Mouse (Mus musculus) hindbrain, embryonic 16.5 days (tissue): ENCODE results near the gene Gm17428. TPM values are rescaled to one million over a fixed set of nuclear protein-coding genes. Genes with fewer than 3 reads are reported as not detected.

Experiments
- ATAC-seq: fragments of 200-750 bp; cut with Nextera tagmentation; 2 replicates; pipeline ENCODE4 v1.8.0; 2017; ENCODE audit warnings: moderate TSS enrichment, moderate library complexity
- H3K27ac ChIP-seq: fragments of 300-500 bp; sonication (generic); 2 replicates; pipeline ENCODE4 v1.5.1; 2014; ENCODE audit warnings: low read depth, mild to moderate bottlenecking, control low read depth, low read length, moderate library complexity
- H3K27me3 ChIP-seq: fragments of 300-500 bp; sonication (generic); replicated peaks from 2 replicates; pipeline ENCODE4 v1.6.1; 2014; ENCODE audit warnings: low read length; ENCODE audit not compliant: control insufficient read depth, insufficient read depth
- H3K36me3 ChIP-seq: fragments of 300-500 bp; sonication (generic); 2 replicates; pipeline ENCODE4 v1.6.1; 2014; ENCODE audit warnings: mild to moderate bottlenecking, low read length, moderate library complexity, mixed read lengths; ENCODE audit not compliant: control insufficient read depth, insufficient read depth
- H3K4me1 ChIP-seq: fragments of 300-500 bp; sonication (generic); 2 replicates; pipeline ENCODE4 v1.6.1; 2014; ENCODE audit warnings: low read depth, low read length; ENCODE audit not compliant: control insufficient read depth, insufficient read depth
- H3K4me2 ChIP-seq: fragments of 300-500 bp; sonication (generic); 2 replicates; pipeline ENCODE4 v1.6.1; 2014; ENCODE audit warnings: mild to moderate bottlenecking, low read length, control low read depth, moderate library complexity
- H3K4me3 ChIP-seq: fragments of 300-500 bp; sonication (generic); 2 replicates; pipeline ENCODE4 v1.5.1; 2014; ENCODE audit warnings: mild to moderate bottlenecking, low read length, control low read depth, moderate library complexity
- H3K9ac ChIP-seq: fragments of 300-500 bp; sonication (generic); 2 replicates; pipeline ENCODE4 v1.6.1; 2014; ENCODE audit warnings: low read depth, mild to moderate bottlenecking, control low read depth, low read length, moderate library complexity
- H3K9me3 ChIP-seq: fragments of 300-500 bp; sonication (generic); 2 replicates; pipeline ENCODE4 v1.6.1; 2014; ENCODE audit warnings: mild to moderate bottlenecking, low read length, moderate library complexity; ENCODE audit not compliant: control insufficient read depth
- WGBS: fragments of 180-500 bp; shearing (Covaris S2); extraction: QIAGEN DNeasy Blood & Tissue Kit; methylation state at CpG from one replicate; pipeline ENCODE4 v1.1.7; 2014; 5-methylcytosine and 5-hydroxymethylcytosine counted together
- polyA plus RNA-seq: library from polyadenylated mRNA; unstranded; fragments of >200 nt; fragmentation: Nextera tagmentation; extraction: Ambion mirVana; gene quantifications from 2 replicates; pipeline ENCODE4 v1.2.1, GENCODE M21; 2015

Gene Gm17428
- polyA plus RNA-seq, 1 experiment from 2014 or later = not detected

DNA sequence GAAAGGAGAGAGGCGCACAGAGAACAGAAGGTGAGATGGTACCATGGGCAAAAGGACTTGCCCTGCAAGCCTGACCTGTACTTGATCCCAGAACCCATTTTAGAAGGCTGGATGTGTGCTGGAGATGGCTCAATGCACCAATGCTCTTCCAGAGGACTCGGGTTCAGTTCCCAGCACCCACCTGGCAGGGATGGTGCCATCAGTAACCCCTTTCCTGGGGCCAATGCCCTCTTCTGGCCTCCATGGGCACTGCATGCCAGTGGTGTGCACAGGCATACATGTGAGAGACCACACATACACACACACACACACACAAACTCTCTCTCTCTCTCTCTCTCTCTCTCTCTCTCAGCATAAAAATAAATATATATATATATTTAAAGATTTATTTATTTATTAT lies 24.7 kb downstream of the Gm17428 start:
- ATAC-seq = no peak
- H3K27me3 ChIP-seq = no peaks in the 10 kb centered on the region
- 96% methylated on average over 2 of the region's 2 CpGs for WGBS
- no peak overlapping the region for H3K4me3 ChIP-seq
- H3K4me1 ChIP-seq = peaks cover 2% of the 10 kb centered on the region; the same call in 1 of the 2 replicates
- no peak overlapping the region for H3K4me2 ChIP-seq
- H3K27ac ChIP-seq = no peak overlapping the region
- H3K9me3 ChIP-seq = no peaks in the 10 kb centered on the region
- H3K9ac ChIP-seq = no peak overlapping the region
- H3K36me3 ChIP-seq = no peaks in the 10 kb centered on the region

DNA sequence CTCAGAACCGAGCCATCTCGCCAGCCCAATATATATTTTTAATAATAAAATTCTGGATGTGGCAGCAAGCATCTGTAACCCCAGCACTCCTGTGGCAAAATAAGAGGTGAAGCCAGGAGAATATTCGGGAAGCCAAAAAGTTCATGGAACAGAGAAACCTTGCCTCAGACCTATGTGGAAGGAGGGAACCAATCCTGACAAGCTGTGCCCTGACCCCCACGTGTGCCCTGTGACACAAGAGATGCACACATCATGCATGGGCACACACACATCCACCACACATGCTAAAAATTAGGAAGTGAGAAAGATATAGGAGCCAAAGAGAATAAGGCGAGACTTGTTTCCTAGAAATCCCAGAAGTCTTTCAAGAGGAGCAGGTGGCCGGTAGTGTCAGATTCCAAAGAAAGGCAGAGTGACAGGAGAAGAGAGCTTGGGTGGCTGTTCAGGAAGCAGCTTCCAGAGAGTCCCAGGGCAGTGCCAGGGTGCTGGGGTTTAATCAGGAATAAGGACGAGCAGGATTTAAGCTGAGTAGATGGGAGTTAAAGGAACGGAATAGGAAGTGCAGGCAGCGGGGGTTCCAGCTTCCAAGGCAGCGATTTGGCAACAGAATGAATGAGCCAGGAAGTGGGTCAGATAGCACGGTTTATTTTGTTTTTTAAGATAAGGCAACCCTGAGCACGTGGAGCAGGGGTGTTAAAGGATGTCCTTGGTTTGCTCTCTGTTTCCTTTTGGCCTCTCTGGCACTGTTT lies 25.4 kb downstream of the Gm17428 start:
- no peak overlapping the region for H3K27ac ChIP-seq
- WGBS = 56% methylated on average over 12 of the region's 12 CpGs
- no peaks in the 10 kb centered on the region for H3K9me3 ChIP-seq
- no peak overlapping the region for H3K9ac ChIP-seq
- ATAC-seq = no peak
- no peak overlapping the region for H3K4me2 ChIP-seq
- no peak overlapping the region for H3K4me3 ChIP-seq
- H3K4me1 ChIP-seq = peaks cover 2% of the 10 kb centered on the region; the same call in 1 of the 2 replicates
- no peaks in the 10 kb centered on the region for H3K27me3 ChIP-seq
- H3K36me3 ChIP-seq = no peaks in the 10 kb centered on the region

DNA sequence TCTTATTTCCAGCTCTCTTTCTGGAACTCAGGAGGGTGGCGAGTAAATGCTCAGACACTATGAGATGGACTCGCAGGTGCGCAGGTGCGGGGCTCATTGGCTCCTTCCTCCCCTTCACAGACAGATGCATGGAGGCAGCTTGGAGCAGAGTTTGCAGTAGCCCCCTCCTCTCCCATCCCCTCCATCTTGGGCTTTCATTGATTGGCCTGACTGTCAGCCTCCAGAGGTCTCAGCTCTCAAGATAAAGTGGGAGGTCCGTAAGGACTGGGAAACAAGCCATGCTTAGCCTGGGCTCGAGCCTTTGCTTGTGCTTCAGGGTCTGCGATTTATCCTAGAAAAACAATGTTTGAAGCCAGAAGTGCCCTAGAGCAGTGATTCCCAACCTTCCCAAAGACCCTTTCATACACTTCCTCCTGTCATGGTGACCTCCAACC lies 26.0 kb downstream of the Gm17428 start:
- Histone ChIP-seq H3K27ac (no peak overlapping the region), H3K27me3 (no peaks in the 10 kb centered on the region), H3K9ac (no peak overlapping the region), H3K36me3 (no peaks in the 10 kb centered on the region), H3K9me3 (no peaks in the 10 kb centered on the region), H3K4me3 (no peak overlapping the region), H3K4me1 (peaks cover 2% of the 10 kb centered on the region; the same call in 1 of the 2 replicates), H3K4me2 (no peak overlapping the region)
- 63% methylated on average over 7 of the region's 7 CpGs for WGBS
- no peak for ATAC-seq

DNA sequence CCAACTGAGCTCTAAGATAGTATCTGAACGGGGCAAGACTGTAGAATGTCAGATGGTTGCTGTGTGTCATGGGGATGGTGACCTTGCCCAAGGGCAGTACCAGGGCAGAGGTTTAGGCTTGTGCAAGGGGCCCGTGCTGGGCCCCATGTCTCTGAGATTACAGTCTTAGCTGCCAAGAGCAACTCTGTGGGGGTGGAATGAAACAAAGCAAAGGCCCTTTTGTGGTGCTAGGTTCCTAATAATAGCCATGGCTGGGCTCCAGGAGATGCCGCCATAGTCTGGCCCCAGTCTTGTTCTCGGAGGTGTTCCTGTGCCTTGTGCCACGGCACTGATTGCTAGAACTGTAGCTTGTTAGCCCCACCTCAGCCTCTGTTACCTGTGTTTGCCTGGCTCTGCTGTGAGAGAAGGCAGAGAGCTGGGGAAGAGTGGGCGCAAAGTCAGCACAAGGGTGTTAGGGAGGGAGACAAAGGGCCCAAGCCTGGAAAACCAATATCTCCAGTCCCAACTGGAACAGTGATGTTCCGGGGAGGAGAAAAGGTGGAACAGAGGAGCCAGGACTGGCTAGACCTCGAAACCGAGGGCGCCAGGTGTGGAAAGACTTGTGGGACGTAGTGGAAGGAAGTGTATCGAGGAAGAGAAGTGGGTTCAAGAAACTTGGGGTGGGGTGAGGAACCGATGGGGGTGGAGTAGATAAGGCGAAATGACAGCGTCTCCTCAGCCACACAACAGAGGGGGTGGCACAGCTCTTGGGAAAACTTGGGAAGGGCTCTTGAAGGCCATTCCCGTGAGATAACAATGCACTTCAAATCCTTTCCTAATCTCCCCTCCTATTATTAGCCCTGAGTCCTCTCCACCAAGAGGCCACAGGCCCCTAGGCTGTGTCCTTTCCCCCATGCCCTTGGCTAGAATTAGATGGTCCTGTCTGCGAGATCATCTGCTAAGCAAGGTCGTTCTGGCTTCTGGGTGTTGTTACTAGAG lies 27.4 kb downstream of the Gm17428 start:
- Histone ChIP-seq H3K27ac (no peak overlapping the region), H3K36me3 (no peaks in the 10 kb centered on the region), H3K4me2 (no peak overlapping the region), H3K9ac (no peak overlapping the region), H3K9me3 (no peaks in the 10 kb centered on the region), H3K4me3 (no peak overlapping the region), H3K4me1 (peaks cover 2% of the 10 kb centered on the region; the same call in 1 of the 2 replicates), H3K27me3 (no peaks in the 10 kb centered on the region)
- no peak for ATAC-seq
- WGBS = 72% methylated on average over 18 of the region's 18 CpGs

DNA sequence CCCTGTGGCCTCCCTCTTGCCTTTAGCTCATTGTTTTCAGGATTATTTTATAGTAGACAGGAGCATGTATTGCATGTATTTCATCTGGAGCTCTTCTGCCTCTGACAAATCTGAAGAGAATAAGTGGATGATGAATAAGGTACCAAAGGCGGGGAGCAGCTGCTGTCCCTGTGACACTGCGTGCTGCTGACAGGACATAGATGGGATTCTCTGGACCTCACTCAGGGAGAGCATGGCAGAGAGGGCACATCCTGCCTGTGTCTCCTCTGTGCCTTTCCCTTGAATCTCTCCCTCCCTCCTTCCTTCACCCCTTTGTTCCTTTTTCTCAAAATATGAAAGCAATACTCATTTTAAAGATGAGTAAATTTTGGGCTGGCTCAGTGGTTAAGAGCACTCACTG lies 28.8 kb downstream of the Gm17428 start:
- 78% methylated on average over 2 of the region's 2 CpGs for WGBS
- no peak overlapping the region for H3K4me3 ChIP-seq
- H3K4me1 ChIP-seq = peaks cover 2% of the 10 kb centered on the region; the same call in 1 of the 2 replicates

DNA sequence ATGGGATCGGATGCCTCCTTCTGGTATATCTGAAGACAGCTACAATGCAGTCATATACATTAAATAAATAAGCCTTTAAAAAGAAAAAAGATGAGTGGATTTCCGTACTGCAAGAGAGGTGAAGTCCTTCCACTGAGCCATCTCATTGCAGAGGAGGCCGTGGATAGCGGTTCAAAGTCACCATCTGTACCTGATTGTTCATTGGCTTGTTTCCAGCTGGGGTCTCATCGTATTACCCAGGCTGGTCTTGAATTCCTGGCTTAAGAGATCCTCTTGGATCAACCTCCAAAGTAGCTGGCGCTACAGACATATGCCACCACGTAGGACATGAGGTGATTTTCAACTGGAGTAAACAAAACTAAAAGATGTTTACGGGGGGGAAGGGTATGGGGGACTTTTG lies 29.2 kb downstream of the Gm17428 start:
- no peaks in the 10 kb centered on the region for H3K36me3 ChIP-seq
- H3K4me3 ChIP-seq = no peak overlapping the region
- 84% methylated on average over 8 of the region's 8 CpGs for WGBS
- no peaks in the 10 kb centered on the region for H3K9me3 ChIP-seq
- no peak overlapping the region for H3K27ac ChIP-seq
- no peak for ATAC-seq
- no peaks in the 10 kb centered on the region for H3K27me3 ChIP-seq
- peaks cover 2% of the 10 kb centered on the region; the same call in 1 of the 2 replicates for H3K4me1 ChIP-seq
- no peak overlapping the region for H3K9ac ChIP-seq
- H3K4me2 ChIP-seq = no peak overlapping the region

More for the DNA sequence above, 28.8 kb downstream of the Gm17428 start:
- Histone ChIP-seq H3K36me3 (no peaks in the 10 kb centered on the region), H3K9ac (no peak overlapping the region), H3K27ac (no peak overlapping the region), H3K4me2 (no peak overlapping the region), H3K27me3 (no peaks in the 10 kb centered on the region), H3K9me3 (no peaks in the 10 kb centered on the region)
- no peak for ATAC-seq

DNA sequence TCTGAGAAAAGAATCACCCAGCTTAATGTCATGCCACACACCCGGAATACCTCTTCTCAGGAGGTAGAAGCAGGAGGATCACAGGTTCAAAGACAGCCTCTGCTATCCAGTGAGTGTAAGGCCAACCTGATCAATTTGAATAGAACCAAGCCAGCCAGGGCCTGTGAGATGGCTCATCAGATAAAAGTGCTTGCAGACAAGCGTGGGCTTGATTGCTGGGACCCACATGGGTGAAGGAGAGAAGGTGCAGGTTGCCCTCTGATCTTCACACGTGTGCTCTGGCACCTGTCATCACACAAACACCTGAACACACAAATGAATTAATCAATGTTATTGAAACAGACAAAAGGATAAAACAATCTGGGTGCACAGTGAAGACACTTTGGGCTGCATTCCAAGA lies 29.8 kb downstream of the Gm17428 start:
- no peak overlapping the region for H3K9ac ChIP-seq
- H3K4me3 ChIP-seq = no peak overlapping the region
- no peak overlapping the region for H3K4me2 ChIP-seq
- no peaks in the 10 kb centered on the region for H3K27me3 ChIP-seq
- H3K36me3 ChIP-seq = no peaks in the 10 kb centered on the region
- no peaks in the 10 kb centered on the region for H3K9me3 ChIP-seq
- 80% methylated on average over 3 of the region's 3 CpGs for WGBS
- no peak for ATAC-seq
- H3K27ac ChIP-seq = no peak overlapping the region
- H3K4me1 ChIP-seq = peaks cover 2% of the 10 kb centered on the region; the same call in 1 of the 2 replicates

DNA sequence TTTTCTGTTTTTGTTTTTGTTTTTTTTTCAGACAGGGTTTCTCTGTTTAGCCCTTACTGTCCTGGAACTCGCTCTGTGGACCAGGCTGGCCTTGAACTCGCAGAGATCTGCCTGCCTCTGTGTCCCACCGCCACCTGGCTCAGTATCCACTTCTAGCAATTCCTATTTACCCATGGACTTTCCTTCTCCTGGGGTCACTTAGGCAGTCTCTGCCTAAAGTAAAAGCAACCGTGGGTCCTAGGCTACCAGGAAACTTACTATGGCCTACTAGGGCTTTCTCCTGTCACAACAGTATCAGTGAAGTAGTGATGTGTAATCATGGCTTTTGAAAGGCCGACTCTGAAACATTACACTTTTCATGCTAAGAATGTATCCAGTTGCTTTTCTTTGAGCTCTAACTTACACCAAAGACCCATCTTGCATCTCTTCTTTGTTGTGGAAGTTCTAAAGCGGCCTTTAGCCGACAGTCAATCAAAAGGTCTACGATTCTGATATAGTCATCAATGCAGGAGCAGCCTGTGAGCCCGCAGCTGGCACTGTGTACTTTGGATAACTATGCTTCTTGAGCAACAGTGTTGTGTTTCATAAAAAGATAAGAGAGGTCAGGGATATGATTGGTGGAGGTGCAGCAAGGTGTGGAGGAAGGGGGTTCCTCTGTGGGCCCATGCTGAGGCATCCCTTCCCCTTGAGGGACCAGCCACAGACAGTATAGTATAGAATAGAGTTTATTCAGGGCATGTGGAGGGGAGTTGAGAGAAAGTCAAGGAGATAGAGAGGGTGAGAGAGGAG lies 30.6 kb downstream of the Gm17428 start:
- no peaks in the 10 kb centered on the region for H3K27me3 ChIP-seq
- no peak overlapping the region for H3K9ac ChIP-seq
- H3K4me3 ChIP-seq = no peak overlapping the region
- 92% methylated on average over 9 of the region's 9 CpGs for WGBS
- no peaks in the 10 kb centered on the region for H3K9me3 ChIP-seq
- ATAC-seq = no peak
- H3K36me3 ChIP-seq = no peaks in the 10 kb centered on the region
- no peak overlapping the region for H3K4me2 ChIP-seq
- H3K27ac ChIP-seq = no peak overlapping the region
- peaks cover 2% of the 10 kb centered on the region; the same call in 1 of the 2 replicates for H3K4me1 ChIP-seq
